ENCODE assay signal across 8 mouse cellular contexts in genomic region chr13:23516822-23517602, GRCm38 (mm10). TPM values are rescaled to one million over a fixed set of nuclear protein-coding genes. Genes with fewer than 3 reads are reported as not detected.
DNase-seq lines count a peak whose midpoint lies in the region; ATAC-seq and TF ChIP-seq lines count a peak whose summit lies in the region.

No protein-coding gene starts in this region.

- under 1% methylated on average over 19 of the region's 19 CpGs for WGBS in intestine, embryonic 15.5 days
- WGBS in limb, embryonic 14.5 days: under 1% methylated on average over 19 of the region's 19 CpGs
- WGBS in midbrain, embryonic 15.5 days: under 1% methylated on average over 19 of the region's 19 CpGs

- H3K4me1 ChIP-seq in intestine, embryonic 15.5 days (replicated peaks): 0 out of 2 replicates have a peak, but pooled peaks cover 2% of the 10 kb centered on the region
- 0 out of 2 replicates have a peak, but pooled peaks cover 4% of the 10 kb centered on the region for H3K4me1 ChIP-seq in limb, embryonic 14.5 days (ENCODE audit: control insufficient read depth, insufficient read depth, low read length)
- peaks cover 11% of the 10 kb centered on the region; the same call in 1 of the 2 replicates for H3K4me1 ChIP-seq in midbrain, embryonic 15.5 days

- H3K27ac ChIP-seq in intestine, embryonic 15.5 days: no peak overlapping the region
- peak overlapping the region; percentile 84 for H3K27ac ChIP-seq in limb, embryonic 14.5 days (replicated peaks; ENCODE audit: low read depth, low read length)
- peak overlapping the region; percentile 50; the same call in 1 of the 2 replicates for H3K27ac ChIP-seq in midbrain, embryonic 15.5 days

- H3K27me3 ChIP-seq in intestine, embryonic 15.5 days (replicated peaks): no peaks in the 10 kb centered on the region
- H3K27me3 ChIP-seq in limb, embryonic 14.5 days (ENCODE audit: control insufficient read depth, insufficient read depth, low read length): no peaks in the 10 kb centered on the region
- H3K27me3 ChIP-seq in midbrain, embryonic 15.5 days (replicated peaks): no peaks in the 10 kb centered on the region

- H3K4me2 ChIP-seq in intestine, embryonic 15.5 days (replicated peaks): peak overlapping the region; percentile 75
- peak overlapping the region; percentile 73 for H3K4me2 ChIP-seq in limb, embryonic 14.5 days (replicated peaks; ENCODE audit: low read depth, low read length, severe bottlenecking)
- H3K4me2 ChIP-seq in midbrain, embryonic 15.5 days: peak overlapping the region; percentile 67

- peak; percentile 76 for ATAC-seq in intestine, embryonic 15.5 days
- ATAC-seq in limb, embryonic 14.5 days (ENCODE audit: low FRiP score, low read depth): peak; percentile 76
- ATAC-seq in midbrain, embryonic 15.5 days (replicated peaks): peak; percentile 77

- peak; percentile 76 to 78 for DNase-seq in left cerebral cortex, adult 18-20 months (ENCODE audit: low spot score in 2 of 2)
- no peak for DNase-seq in left cerebral cortex, adult 11 months (ENCODE audit: low spot score)
- peak; percentile 72 for DNase-seq in embryo, embryonic 10 days (ENCODE audit: low spot score)
- DNase-seq in gastrocnemius, postnatal 4 days (ENCODE audit: low spot score in 2 of 2): peak; percentile 43 to 61
- DNase-seq in limb, embryonic 14.5 days (ENCODE audit: low spot score): peak; percentile 85
- DNase-seq in spleen, postnatal 4 days (ENCODE audit: low spot score in 2 of 2): peak; percentile 77 to 91

- H3K36me3 ChIP-seq in intestine, embryonic 15.5 days: no peaks in the 10 kb centered on the region
- no peaks in the 10 kb centered on the region for H3K36me3 ChIP-seq in limb, embryonic 14.5 days (ENCODE audit: control insufficient read depth, insufficient read depth, low read length)
- no peaks in the 10 kb centered on the region for H3K36me3 ChIP-seq in midbrain, embryonic 15.5 days (replicated peaks)

- peak overlapping the region; percentile 45 for H3K4me3 ChIP-seq in intestine, embryonic 15.5 days (replicated peaks)
- H3K4me3 ChIP-seq in limb, embryonic 14.5 days (replicated peaks; ENCODE audit: low read length): peak overlapping the region; percentile 52
- H3K4me3 ChIP-seq in midbrain, embryonic 15.5 days: peak overlapping the region; percentile 42

- no peaks in the 10 kb centered on the region for H3K9me3 ChIP-seq in intestine, embryonic 15.5 days
- H3K9me3 ChIP-seq in limb, embryonic 14.5 days (ENCODE audit: control insufficient read depth, low read length): no peaks in the 10 kb centered on the region
- H3K9me3 ChIP-seq in midbrain, embryonic 15.5 days: no peaks in the 10 kb centered on the region

- TF ChIP-seq POLR2A in limb, embryonic 14.5 days (IDR thresholded peaks at IDR 0.05; ENCODE audit: borderline replicate concordance, extremely low read depth, insufficient read depth, insufficient read length): no peak

- 0 out of 2 replicates have a peak overlapping the region, but pooled peaks have one; percentile 33 for H3K9ac ChIP-seq in intestine, embryonic 15.5 days
- peak overlapping the region; percentile 49 for H3K9ac ChIP-seq in limb, embryonic 14.5 days (ENCODE audit: low read depth, low read length, severe bottlenecking)
- no peak overlapping the region for H3K9ac ChIP-seq in midbrain, embryonic 15.5 days

RNA-seq across cellular contexts. Expression of gene Hist1h4h, which starts 13.8 kb away (rescaled TPM):
- total RNA-seq in left cerebral cortex, adult 18-20 months (2021): 100 to 1,000 TPM; 329 to 333 TPM
- total RNA-seq in gastrocnemius, postnatal 4 days (2021): 100 to 1,000 TPM; 761 to 939 TPM
- polyA plus RNA-seq in intestine, embryonic 15.5 days (2015; fragmentation: Nextera tagmentation; extraction: Ambion mirVana): 4.6 and 4.8 TPM in 2 replicates
- polyA plus RNA-seq in limb, embryonic 14.5 days (2012; rRNA removed): 18.2 and 19.2 TPM in 2 replicates
- 5.5 and 8.1 TPM in 2 replicates for polyA plus RNA-seq in limb, embryonic 14.5 days (2014; fragmentation: Nextera tagmentation; extraction: Ambion mirVana)
- polyA plus RNA-seq in midbrain, embryonic 15.5 days (2015; fragmentation: Nextera tagmentation; extraction: Ambion mirVana): 3.3 and 5.1 TPM in 2 replicates

RNA-seq across cellular contexts. Expression of gene Hist1h2af, which starts 16.7 kb away (rescaled TPM):
- total RNA-seq in left cerebral cortex, adult 18-20 months (2021): 1 to 10 TPM; 1.5 to 3.4 TPM
- 100 to 1,000 TPM; 329 to 395 TPM for total RNA-seq in gastrocnemius, postnatal 4 days (2021)
- 6.7 TPM in 1 of 2 replicates, not detected in the other for polyA plus RNA-seq in intestine, embryonic 15.5 days (2015; fragmentation: Nextera tagmentation; extraction: Ambion mirVana)
- 557 and 662 TPM in 2 replicates for polyA plus RNA-seq in limb, embryonic 14.5 days (2012; rRNA removed)
- 9.1 and 11.0 TPM in 2 replicates for polyA plus RNA-seq in limb, embryonic 14.5 days (2014; fragmentation: Nextera tagmentation; extraction: Ambion mirVana)
- polyA plus RNA-seq in midbrain, embryonic 15.5 days (2015; fragmentation: Nextera tagmentation; extraction: Ambion mirVana): 0.69 TPM in 1 of 2 replicates, not detected in the other

RNA-seq across cellular contexts. Expression of gene Hist1h3g, which starts 18.2 kb away (rescaled TPM):
- total RNA-seq in left cerebral cortex, adult 18-20 months (2021): 1 to 10 TPM; 3.1 to 3.5 TPM
- 100 to 1,000 TPM; 100 to 143 TPM for total RNA-seq in gastrocnemius, postnatal 4 days (2021)
- polyA plus RNA-seq in intestine, embryonic 15.5 days (2015; fragmentation: Nextera tagmentation; extraction: Ambion mirVana): 6.1 and 6.2 TPM in 2 replicates
- 32.6 and 62.7 TPM in 2 replicates for polyA plus RNA-seq in limb, embryonic 14.5 days (2012; rRNA removed)
- polyA plus RNA-seq in limb, embryonic 14.5 days (2014; fragmentation: Nextera tagmentation; extraction: Ambion mirVana): 4.1 and 6.7 TPM in 2 replicates
- polyA plus RNA-seq in midbrain, embryonic 15.5 days (2015; fragmentation: Nextera tagmentation; extraction: Ambion mirVana): 2.2 TPM in 1 of 2 replicates, not detected in the other

RNA-seq across cellular contexts. Expression of gene Hist1h2bh, which starts 26.2 kb away (rescaled TPM):
- under 1 TPM; 0.54 to 0.67 TPM for total RNA-seq in left cerebral cortex, adult 18-20 months (2021)
- 10 to 100 TPM; 18.5 to 24.9 TPM for total RNA-seq in gastrocnemius, postnatal 4 days (2021)
- polyA plus RNA-seq in intestine, embryonic 15.5 days (2015; fragmentation: Nextera tagmentation; extraction: Ambion mirVana): 1.1 and 1.3 TPM in 2 replicates
- polyA plus RNA-seq in limb, embryonic 14.5 days (2012; rRNA removed): 5.2 and 6.1 TPM in 2 replicates
- polyA plus RNA-seq in limb, embryonic 14.5 days (2014; fragmentation: Nextera tagmentation; extraction: Ambion mirVana): 0.48 and 0.57 TPM in 2 replicates
- polyA plus RNA-seq in midbrain, embryonic 15.5 days (2015; fragmentation: Nextera tagmentation; extraction: Ambion mirVana): 0.15 and 0.44 TPM in 2 replicates

RNA-seq across cellular contexts. Expression of gene Hist1h3f, which starts 26.8 kb away (rescaled TPM):
- total RNA-seq in left cerebral cortex, adult 18-20 months (2021): 10 to 100 TPM; 16.3 to 17.0 TPM
- 100 to 1,000 TPM in 1 of 2 experiments, 10 to 100 TPM in 1; 92.1 to 134 TPM for total RNA-seq in gastrocnemius, postnatal 4 days (2021)
- 0.45 and 0.97 TPM in 2 replicates for polyA plus RNA-seq in intestine, embryonic 15.5 days (2015; fragmentation: Nextera tagmentation; extraction: Ambion mirVana)
- polyA plus RNA-seq in limb, embryonic 14.5 days (2012; rRNA removed): 4.1 and 7.4 TPM in 2 replicates
- polyA plus RNA-seq in limb, embryonic 14.5 days (2014; fragmentation: Nextera tagmentation; extraction: Ambion mirVana): 0.65 and 1.00 TPM in 2 replicates
- polyA plus RNA-seq in midbrain, embryonic 15.5 days (2015; fragmentation: Nextera tagmentation; extraction: Ambion mirVana): 0.27 and 0.32 TPM in 2 replicates
